Mouse (Mus musculus) kidney, postnatal 36 days (tissue): ENCODE measurements around the gene Ndufs2.
A peak's percentile ranks its signal among the peaks of the same experiment; 100 is the strongest.

ENCODE experiments used
- DNase-seq, 2 experiments: peaks; one replicate each; pipeline ENCODE4 v3.0.0; 2021 to 2022; ENCODE audit warnings: mixed read lengths in 2 of 2

Gene Ndufs2

DNA sequence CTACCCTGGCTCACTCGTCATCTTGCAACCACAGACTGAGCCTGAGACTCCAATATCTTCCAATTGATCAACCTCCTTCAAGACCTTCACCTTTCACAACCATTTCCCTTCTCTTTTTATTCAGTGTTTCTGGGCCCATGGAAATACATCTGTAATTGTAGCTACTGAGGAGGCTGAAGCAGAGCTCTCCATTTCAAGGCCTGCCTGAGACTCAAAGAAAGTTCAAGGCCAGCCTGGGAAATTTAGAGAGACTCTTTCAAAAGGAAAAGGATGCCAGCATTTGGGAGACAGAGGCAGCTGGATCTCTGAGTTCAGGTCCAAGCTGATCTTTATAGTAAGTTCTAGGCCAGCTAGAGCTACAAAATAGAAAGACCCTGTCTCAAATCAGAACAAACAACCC is 23.3 kb downstream of the Ndufs2 start:
- no peak for DNase-seq

- no peak for DNase-seq
Observed at GRCm38 (mm10) chr1:171226780-171227179, 24.4 kb downstream of the Ndufs2 start.

- no peak for DNase-seq
Observed at GRCm38 (mm10) chr1:171224857-171225256, 26.3 kb downstream of the Ndufs2 start, which contains the start of gene Apoa2. Gene Apoa2, plus strand, starts transcription at chr1:171225054.

DNA sequence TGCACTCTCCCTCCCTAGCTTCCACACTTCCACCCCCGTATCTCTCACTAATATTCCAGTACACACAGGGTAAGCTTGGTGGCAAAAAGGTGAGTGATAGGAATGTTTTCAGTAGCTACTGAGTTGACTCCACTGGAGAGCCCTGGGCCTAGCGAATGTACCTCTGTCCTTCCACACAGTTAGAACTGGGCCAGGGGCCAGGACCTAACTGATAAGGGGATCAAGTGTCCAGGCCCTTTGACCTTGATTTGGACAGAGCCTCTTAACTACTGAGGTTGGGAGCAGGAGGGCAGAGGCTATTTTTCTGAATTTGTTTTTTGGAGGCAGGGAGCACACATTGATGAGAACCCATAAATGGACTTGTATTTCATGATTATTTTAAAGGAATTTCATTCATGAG is 27.4 kb downstream of the Ndufs2 start:
- DNase-seq: peak; percentile 61 to 75

GRCm38 (mm10) chr1:171223168-171223567 is 28.0 kb downstream of the Ndufs2 start:
- no peak for DNase-seq

DNA sequence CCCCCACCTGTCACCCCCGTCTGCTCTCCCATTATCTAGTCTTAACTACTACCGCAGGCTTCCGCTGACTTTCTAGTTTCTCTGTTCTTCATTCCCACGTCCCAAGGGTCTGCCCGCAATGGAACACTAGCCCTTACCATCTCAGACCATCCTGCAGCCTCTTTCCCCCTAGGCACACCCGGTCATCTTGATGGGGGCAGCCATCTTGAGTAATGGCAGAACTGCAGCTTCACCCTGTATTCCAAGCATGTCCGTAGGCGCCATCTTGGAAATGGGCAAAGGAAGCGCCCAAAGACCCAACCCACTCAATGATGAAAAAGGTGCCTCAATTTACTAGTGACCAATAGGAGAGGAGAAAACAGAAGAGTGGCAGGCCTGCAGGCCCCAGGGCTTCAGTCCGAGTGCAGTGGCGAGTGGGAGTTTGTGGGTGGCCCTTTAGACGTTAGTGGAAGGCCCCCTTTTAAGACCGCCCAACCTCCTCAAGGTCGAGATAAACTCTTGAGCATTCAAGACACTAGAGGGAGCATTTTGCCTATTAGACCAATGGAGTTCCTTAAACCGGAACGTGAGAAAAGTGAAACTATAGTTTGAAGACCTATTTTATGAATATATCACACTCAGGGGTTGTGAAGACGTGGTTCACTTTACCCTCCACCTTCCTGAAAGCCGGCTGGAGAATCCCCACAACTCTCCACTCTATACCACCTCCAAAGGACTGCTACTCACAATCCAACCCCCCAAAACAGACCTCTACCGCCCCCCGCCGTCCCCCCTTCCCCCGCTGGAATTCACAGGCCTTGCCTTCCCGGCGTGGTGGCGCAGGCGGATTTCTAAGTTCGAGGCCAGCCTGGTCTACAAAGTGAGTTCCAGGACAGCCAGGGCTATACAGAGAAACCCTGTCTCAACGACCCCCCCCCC is 28.7 kb downstream of the Ndufs2 start, which contains the start of gene Tomm40l:
Gene Tomm40l (minus strand): TSS at position 277 of the 918 bp plus-strand sequence.
- DNase-seq: peak; percentile 92 to 99

GRCm38 (mm10) chr1:171221281-171222193 is 29.7 kb downstream of the Ndufs2 start:
- DNase-seq: peak in 1 of 2 experiments; percentile 32

- DNase-seq: peak; percentile 85 to 95
Observed at GRCm38 (mm10) chr1:171220871-171221270, 30.3 kb downstream of the Ndufs2 start.

GRCm38 (mm10) chr1:171216241-171216955 is 34.8 kb downstream of the Ndufs2 start:
- DNase-seq: no peak

DNA sequence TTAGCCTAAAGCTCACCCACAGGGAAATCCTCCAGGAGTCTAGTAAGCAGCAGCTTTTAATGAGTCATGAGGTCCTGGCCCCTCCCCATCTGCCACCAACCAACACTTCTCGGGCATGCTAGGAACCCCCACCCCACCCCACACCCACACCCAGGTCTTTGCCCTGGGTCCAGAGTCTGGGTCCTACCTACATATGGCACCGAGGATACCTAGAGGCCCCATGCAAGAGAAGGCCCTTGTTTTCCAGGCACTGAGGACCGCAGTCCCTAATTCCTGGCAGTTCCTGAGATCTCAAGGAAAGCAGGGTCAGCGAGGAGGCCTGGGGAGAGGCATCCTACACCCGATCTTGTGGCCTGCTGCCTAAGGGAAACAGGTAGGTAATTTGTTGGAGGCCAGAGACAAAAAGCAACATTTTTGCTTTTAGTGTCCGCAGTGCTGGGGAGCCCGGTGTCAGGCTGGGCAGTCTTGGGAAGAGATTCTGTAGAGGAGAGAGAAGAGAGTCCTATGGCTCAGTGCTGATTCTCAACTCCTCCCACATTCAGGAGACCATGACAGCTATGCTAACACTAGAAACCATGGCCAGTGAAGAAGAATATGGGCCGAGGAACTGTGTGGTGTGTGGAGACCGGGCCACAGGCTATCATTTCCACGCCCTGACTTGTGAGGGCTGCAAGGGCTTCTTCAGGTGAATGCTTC is 37.2 kb downstream of the Ndufs2 start, which contains the start of gene Nr1i3:
Gene Nr1i3 (plus strand): TSS at position 170 of the 696 bp plus-strand sequence.
- peak in 1 of 2 experiments; percentile 51 for DNase-seq

- no peak for DNase-seq
Observed at GRCm38 (mm10) chr1:171212854-171213253, 38.3 kb downstream of the Ndufs2 start.

GRCm38 (mm10) chr1:171209409-171209808 is 41.8 kb downstream of the Ndufs2 start:
- no peak for DNase-seq

DNA sequence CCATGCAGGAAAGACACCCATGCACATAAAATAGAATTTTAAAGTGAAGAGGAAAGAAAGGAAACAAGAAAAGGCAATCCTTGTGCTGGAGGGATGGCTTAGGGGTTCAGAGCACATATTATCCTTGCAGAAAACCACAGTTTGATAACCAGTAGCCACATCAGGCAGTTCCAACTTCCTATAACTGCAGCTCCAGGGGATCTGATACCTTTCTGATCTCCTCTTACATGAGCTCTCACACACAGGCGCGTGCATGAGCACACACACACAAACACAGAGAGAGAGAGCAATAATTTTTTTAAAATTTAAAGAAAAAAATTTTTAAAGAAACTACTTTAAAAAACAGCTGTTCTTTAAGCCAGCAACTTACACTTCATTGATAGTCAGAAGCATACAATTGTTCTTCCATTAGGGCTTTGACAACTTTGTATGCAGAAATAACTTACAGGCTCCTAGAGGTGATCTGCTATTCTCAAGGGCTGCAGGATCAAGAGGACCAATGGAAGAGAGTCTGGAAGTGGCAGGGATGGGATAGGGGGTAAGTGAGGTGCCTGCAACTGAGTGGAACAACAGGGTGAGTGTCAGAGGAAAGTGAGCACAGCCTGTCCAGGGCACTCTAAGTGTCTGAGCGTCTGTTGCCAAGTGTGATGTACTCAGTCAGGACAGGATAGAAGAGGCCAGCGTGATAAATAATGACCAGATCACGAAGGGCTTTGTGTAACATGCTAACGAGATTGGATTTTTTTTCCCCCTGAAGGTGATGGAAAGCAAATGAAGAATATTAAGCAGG is 45.3 kb downstream of the Ndufs2 start:
- no peak for DNase-seq

GRCm38 (mm10) chr1:171204249-171204644 is 46.9 kb downstream of the Ndufs2 start:
- peak; percentile 20 to 56 for DNase-seq

- no peak for DNase-seq
Observed at GRCm38 (mm10) chr1:171203471-171204248, 47.5 kb downstream of the Ndufs2 start.

- DNase-seq: no peak
Observed at GRCm38 (mm10) chr1:171200769-171201168, 50.4 kb downstream of the Ndufs2 start.

GRCm38 (mm10) chr1:171199532-171199931 is 51.7 kb downstream of the Ndufs2 start:
- no peak for DNase-seq

GRCm38 (mm10) chr1:171195887-171196397 is 55.2 kb downstream of the Ndufs2 start, which contains the start of gene Pcp4l1:
Gene Pcp4l1, minus strand, starts transcription at chr1:171196268.
- DNase-seq: peak; percentile 56 to 65

- no peak for DNase-seq
Observed at GRCm38 (mm10) chr1:171195046-171195822, 56.0 kb downstream of the Ndufs2 start.
